Mouse (Mus musculus) ovary, postnatal 10 days (tissue): Measurements from ENCODE around the gene Baz1b.

Experiments
- DNase-seq: peaks from one replicate; pipeline ENCODE4 v3.0.0; 2022; ENCODE audit warnings: low spot score

The Baz1b gene

GRCm38 (mm10) chr5:135186621-135187348 lies at the start of gene Baz1b:
TSS of gene Baz1b (plus strand) at chr5:135187264.
- peak; percentile 86 for DNase-seq

GRCm38 (mm10) chr5:135139881-135140280 lies 47.2 kb upstream of the Baz1b start:
- DNase-seq = no peak

GRCm38 (mm10) chr5:135144469-135144868 lies 42.6 kb upstream of the Baz1b start:
- no peak for DNase-seq

- no peak for DNase-seq
Measured at GRCm38 (mm10) chr5:135145532-135145931, 41.5 kb upstream of the Baz1b start.

- DNase-seq = no peak
Measured at GRCm38 (mm10) chr5:135145955-135146354, 41.1 kb upstream of the Baz1b start.

GRCm38 (mm10) chr5:135148715-135149052 lies 38.4 kb upstream of the Baz1b start:
- no peak for DNase-seq

GRCm38 (mm10) chr5:135149053-135149819 lies 37.8 kb upstream of the Baz1b start, which contains the start of gene Tbl2:
TSS of gene Tbl2 (plus strand) at chr5:135149657.
- peak; percentile 98 for DNase-seq

GRCm38 (mm10) chr5:135149820-135150178 lies 37.3 kb upstream of the Baz1b start:
- peak; percentile 21 for DNase-seq

GRCm38 (mm10) chr5:135156496-135156895 lies 30.6 kb upstream of the Baz1b start:
- DNase-seq = no peak

- no peak for DNase-seq
Measured at GRCm38 (mm10) chr5:135161221-135161620, 25.8 kb upstream of the Baz1b start.

- DNase-seq = no peak
Measured at GRCm38 (mm10) chr5:135161650-135162049, 25.4 kb upstream of the Baz1b start.

- no peak for DNase-seq
Measured at GRCm38 (mm10) chr5:135162361-135162760, 24.7 kb upstream of the Baz1b start.

- no peak for DNase-seq
Measured at GRCm38 (mm10) chr5:135162821-135163220, 24.2 kb upstream of the Baz1b start.

GRCm38 (mm10) chr5:135166909-135167308 lies 20.2 kb upstream of the Baz1b start:
- no peak for DNase-seq

GRCm38 (mm10) chr5:135167469-135167868 lies 19.6 kb upstream of the Baz1b start:
- DNase-seq = no peak

GRCm38 (mm10) chr5:135168063-135169062 lies 18.7 kb upstream of the Baz1b start, which contains the start of gene Bcl7b:
TSS of gene Bcl7b (plus strand) at chr5:135168283.
- DNase-seq = peak; percentile 83

GRCm38 (mm10) chr5:135169479-135169878 lies 17.6 kb upstream of the Baz1b start:
- DNase-seq = no peak

- no peak for DNase-seq
Measured at GRCm38 (mm10) chr5:135171688-135172220, 15.3 kb upstream of the Baz1b start.

GRCm38 (mm10) chr5:135172986-135173385 lies 14.1 kb upstream of the Baz1b start:
- no peak for DNase-seq

- DNase-seq = no peak
Measured at GRCm38 (mm10) chr5:135175086-135175485, 12.0 kb upstream of the Baz1b start.

- DNase-seq = no peak
Measured at GRCm38 (mm10) chr5:135178523-135178922, 8.5 kb upstream of the Baz1b start.

GRCm38 (mm10) chr5:135178996-135179395 lies 8.1 kb upstream of the Baz1b start:
- DNase-seq = no peak
